Mouse (Mus musculus) mature B cell (primary cell): ENCODE measurements around the gene Rnf220.

Source experiments
- in situ Hi-C: fragments of 300-500 bp; cut with MboI; formaldehyde crosslinking; loops from 2 replicates; pipeline ENCODE4 v1.14.3; 2019

The Rnf220 gene

GRCm38 (mm10) chr4:117496482-117497165, at the start of gene Rnf220:
Rnf220 (minus strand) TSS chr4:117497052.
- in situ Hi-C loops: no loop called here

- in situ Hi-C loops: loop anchor here (25.0 kb wide), 1 partner anchor 284 kb away; the partner anchor contains the start of genes Armh1 and Tmem53
Observed at GRCm38 (mm10) chr4:117546616-117547015, 49.8 kb upstream of the Rnf220 start.

DNA sequence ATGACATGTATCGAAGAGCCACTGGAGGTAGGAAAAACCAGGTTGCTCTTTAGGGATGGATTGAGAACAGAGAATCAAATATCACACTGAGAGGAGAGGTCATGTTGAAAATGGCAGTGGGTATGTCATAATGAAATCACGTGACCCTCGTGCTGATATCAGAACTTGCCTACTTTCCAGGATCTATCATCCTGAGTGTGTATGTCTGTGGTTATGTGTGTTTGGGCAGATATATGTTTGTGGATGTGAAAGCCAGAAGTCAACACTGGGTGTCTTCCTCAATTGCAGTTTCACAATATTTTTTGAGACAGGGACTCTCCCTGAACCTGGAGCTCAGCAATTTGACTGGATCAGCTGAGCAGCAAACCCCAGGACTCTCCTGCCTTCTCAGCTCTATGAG, 48.6 kb upstream of the Rnf220 start:
- in situ Hi-C loops: loop anchor here (25.0 kb wide), 1 partner anchor 283 kb away; the partner anchor contains the start of genes Armh1 and Tmem53

- in situ Hi-C loops: loop anchor here (25.0 kb wide), 1 partner anchor 278 kb away; the partner anchor contains the start of genes Armh1 and Tmem53
Observed at GRCm38 (mm10) chr4:117540571-117540970, 43.7 kb upstream of the Rnf220 start.

- in situ Hi-C loops: loop anchor here (25.0 kb wide), 1 partner anchor 277 kb away; the partner anchor contains the start of genes Armh1 and Tmem53
Observed at GRCm38 (mm10) chr4:117539329-117539980, 42.6 kb upstream of the Rnf220 start.

GRCm38 (mm10) chr4:117537002-117537401, 40.1 kb upstream of the Rnf220 start:
- in situ Hi-C loops: loop anchor here (25.0 kb wide), 1 partner anchor 275 kb away; the partner anchor contains the start of genes Armh1 and Tmem53

DNA sequence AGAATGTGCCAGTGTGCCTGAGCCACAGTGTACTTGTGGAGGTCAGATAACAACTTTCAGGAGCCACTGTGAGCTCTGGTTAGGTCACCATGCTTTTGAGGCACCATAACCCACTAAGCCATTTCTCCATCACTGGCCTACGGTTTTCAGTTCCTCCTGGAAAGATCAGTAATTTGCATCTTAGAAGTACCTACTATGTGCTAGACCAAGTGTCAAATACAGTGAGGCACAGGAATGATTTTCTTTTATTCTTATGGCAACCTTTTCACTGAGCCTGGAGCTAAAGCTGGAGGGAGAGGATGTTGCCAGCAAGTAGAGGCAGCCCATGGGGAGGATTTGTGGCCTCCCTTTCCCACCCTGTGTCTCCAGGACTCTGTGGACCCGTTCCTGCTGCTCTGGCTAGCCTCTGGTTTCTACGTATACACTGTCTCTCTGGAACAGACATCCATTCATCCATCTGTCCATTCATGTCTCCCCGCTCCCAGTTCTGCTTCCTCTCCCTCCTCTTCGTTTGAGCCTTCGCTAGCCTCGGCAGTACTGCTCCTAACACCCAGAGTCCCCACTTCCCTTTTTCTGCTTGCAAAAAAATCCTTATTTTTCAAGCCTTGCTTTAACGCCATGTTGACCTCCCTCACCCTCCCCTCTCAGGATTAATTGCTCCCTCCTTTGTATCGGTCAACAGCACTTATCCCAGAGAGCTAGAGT, 38.8 kb upstream of the Rnf220 start:
- in situ Hi-C loops: loop anchor here (25.0 kb wide), 1 partner anchor 273 kb away; the partner anchor contains the start of genes Armh1 and Tmem53

DNA sequence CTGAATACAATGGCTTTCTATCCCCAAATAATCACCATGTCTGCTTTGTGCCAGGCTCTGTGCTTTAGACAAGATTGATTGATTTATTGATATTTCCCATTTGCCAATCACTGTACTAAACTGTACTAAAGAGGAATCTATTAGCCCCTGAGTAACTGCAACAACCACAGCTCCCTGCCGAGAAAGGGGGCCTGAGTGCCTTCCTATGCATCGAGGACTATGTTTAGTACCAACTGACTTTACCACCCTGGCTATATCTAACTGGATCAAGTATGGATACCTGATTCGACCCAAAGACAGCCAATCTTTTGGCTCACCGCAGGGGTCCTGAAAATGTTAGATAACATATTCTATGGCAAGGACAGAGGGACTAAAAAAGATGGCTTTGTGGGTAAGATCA, 33.0 kb upstream of the Rnf220 start:
- in situ Hi-C loops: loop anchor here (25.0 kb wide), 1 partner anchor 268 kb away; the partner anchor contains the start of genes Armh1 and Tmem53

DNA sequence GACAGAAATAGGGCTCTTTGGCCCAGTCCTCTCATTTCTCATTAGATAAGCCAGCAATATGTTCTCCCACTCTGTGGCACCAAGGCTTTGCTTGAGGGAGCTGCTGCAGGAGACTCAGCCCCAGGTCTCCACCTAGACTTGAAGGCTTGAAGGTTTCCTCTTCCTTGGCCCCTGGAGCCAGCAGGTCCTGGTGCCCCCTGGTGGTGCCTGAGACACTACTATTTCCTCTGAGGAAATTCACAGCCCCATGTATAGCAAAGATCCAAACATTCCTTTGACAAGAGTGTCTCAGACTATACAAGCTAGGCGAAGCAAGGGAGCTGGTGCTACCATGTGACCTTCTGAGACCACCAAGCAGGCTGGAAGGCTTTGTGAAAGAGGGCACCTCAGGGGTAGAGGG, 31.1 kb upstream of the Rnf220 start:
- in situ Hi-C loops: loop anchor here (25.0 kb wide), 1 partner anchor 266 kb away; the partner anchor contains the start of genes Armh1 and Tmem53

- in situ Hi-C loops: loop anchor here (25.0 kb wide), 1 partner anchor 265 kb away; the partner anchor contains the start of genes Armh1 and Tmem53
Observed at GRCm38 (mm10) chr4:117527116-117527899, 30.5 kb upstream of the Rnf220 start.

DNA sequence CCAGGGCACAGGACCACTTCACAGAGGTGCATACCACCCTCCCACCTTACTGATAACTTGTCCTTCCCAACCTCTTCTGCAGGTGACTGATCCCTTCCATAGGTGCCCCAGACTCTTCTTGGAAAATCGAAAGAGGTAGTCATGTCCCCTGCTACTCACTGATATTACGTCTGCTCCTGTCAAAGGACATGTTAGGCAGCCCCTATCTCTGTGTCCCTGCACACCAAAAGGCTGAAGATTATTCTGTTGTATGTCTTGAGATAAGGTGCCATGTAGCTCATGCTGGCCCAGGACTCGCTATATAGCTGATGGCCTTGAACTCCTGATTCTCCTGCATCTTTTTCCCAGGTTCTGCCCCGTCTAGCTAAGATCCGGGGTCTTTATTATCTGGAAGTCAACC, 29.1 kb upstream of the Rnf220 start:
- in situ Hi-C loops: loop anchor here (25.0 kb wide), 1 partner anchor 264 kb away; the partner anchor contains the start of genes Armh1 and Tmem53

DNA sequence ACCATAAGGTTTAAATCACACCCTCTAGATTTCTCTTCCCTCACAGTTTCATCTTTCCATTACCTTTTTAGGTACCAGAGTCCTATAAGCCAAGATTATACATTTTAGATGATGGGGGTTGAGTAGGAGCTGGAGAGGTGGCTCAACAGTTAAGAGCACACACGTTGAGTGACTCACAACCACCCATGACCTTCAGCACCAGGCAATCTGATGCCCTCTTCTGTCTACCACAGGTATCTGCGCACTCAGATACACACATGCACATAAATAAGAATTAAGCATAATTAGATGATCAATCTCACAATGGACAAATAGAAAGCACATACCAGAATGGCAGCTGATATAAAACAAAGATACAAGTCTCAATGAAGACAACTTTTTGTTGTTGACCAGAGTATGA, 24.5 kb upstream of the Rnf220 start:
- in situ Hi-C loops: no loop called here

GRCm38 (mm10) chr4:117518246-117518645, 21.4 kb upstream of the Rnf220 start:
- in situ Hi-C loops: no loop called here

DNA sequence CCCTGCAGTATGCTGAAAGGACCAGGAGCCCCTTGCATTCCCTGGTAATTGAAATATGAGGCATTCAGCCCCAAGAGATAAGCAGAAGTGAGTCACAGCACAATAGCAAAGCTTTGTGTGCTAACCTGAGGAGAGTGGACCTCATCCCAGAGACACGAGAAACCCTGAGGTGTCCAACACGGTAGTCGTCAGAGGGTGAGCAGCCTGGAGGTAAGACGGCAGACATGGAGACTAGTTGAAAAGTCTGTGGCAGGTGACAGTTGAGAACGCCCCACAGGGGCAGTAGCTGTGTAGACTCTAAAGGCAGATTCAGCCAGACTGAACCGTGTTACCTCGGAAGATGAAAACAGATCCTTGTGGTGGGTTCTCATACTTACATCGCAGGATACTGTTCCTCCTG, 2.2 kb upstream of the Rnf220 start:
- in situ Hi-C loops: no loop called here

DNA sequence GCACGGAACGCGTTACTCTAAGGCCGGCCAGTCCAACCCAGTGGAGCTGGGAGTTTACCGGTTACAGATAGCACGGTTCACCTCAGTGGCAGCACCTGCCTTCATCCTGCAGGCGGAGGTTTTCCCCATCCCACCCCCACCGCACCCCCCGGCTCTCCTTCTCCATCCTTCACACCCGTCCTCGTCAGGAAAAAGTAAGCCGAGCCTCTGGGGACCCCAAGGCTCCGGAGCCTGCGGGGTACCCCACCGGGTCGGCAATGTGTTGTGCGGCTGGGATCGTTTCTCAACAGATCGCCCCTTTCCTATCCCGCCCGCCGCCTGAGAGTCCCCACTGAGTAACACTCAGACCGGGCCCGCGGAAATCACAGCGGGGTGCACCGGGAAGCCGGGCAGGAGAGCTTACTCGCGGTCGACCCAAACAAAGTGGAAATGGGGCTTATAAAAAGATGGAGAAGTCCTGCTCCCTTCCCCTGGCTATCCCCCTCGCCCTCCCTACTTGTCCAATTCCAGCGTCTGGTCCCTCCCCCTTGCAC, 917 bp downstream of the Rnf220 start:
- in situ Hi-C loops: no loop called here

DNA sequence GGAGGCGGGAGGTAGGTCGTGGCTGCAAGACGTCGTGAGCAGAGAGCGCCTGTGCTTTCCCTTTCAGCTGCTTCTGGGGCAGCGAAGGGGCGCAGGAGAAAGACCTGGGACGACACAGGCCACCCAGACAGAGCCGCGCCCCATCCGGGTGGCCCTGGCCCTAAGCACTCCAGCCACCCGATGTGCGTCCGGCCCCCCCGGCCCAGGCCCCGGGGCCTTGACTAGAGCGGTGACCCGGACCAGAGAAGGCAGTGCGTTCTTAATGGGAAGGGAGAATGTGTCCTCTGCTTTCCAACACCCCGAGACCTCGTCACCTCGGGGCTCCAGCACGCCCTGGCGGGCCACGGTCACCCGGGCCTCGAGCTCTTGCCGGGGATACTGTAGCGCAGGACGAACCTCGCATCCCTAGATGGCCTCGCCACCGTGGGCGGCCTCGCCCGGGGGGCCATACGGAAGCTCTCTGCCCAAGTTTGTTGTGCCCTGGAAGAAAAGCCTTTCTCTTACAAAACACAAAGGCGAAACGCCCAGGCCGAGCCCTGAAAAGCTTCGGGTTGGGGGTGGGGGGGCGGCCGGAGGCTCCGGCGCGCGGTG, 1.8 kb downstream of the Rnf220 start:
- in situ Hi-C loops: no loop called here

GRCm38 (mm10) chr4:117493905-117494851, 2.7 kb downstream of the Rnf220 start:
- in situ Hi-C loops: no loop called here

- in situ Hi-C loops: no loop called here
Observed at GRCm38 (mm10) chr4:117493161-117493568, 3.7 kb downstream of the Rnf220 start.

GRCm38 (mm10) chr4:117491840-117492239, 5.0 kb downstream of the Rnf220 start:
- in situ Hi-C loops: no loop called here
